Mouse (Mus musculus) stomach, postnatal 0 days (tissue): ENCODE data around the gene Ciz1. TPM values are rescaled to one million over a fixed set of nuclear protein-coding genes. Genes with fewer than 3 reads are reported as not detected.
A peak's percentile ranks its signal among the peaks of the same experiment; 100 is the strongest.

Experiments
- ATAC-seq: fragments of 200-750 bp; cut with Nextera tagmentation; 2 replicates; pipeline ENCODE4 v1.8.0; 2017; ENCODE audit not compliant: low FRiP score, low TSS enrichment
- DNase-seq: peaks from one replicate; pipeline ENCODE4 v3.0.0-alpha.2; 2016; ENCODE audit warnings: low spot score
- H3K27ac ChIP-seq: fragments of 300-500 bp; sonication (generic); replicated peaks from 2 replicates; pipeline ENCODE4 v1.5.1; 2014; ENCODE audit warnings: mild to moderate bottlenecking, control low read depth
- H3K27me3 ChIP-seq: fragments of 300-500 bp; sonication (generic); 2 replicates; pipeline ENCODE4 v1.6.1; 2014; ENCODE audit warnings: low read length; ENCODE audit not compliant: control insufficient read depth, insufficient read depth
- H3K36me3 ChIP-seq: fragments of 300-500 bp; sonication (generic); 2 replicates; pipeline ENCODE4 v1.6.1; 2014; ENCODE audit warnings: low read length, mixed read lengths; ENCODE audit not compliant: control insufficient read depth, insufficient read depth
- H3K4me1 ChIP-seq: fragments of 300-500 bp; sonication (generic); replicated peaks from 2 replicates; pipeline ENCODE4 v1.6.1; 2014; ENCODE audit warnings: antibody characterized with exemption; ENCODE audit not compliant: control insufficient read depth, insufficient read depth
- H3K4me2 ChIP-seq: fragments of 300-500 bp; sonication (generic); replicated peaks from 2 replicates; pipeline ENCODE4 v1.6.1; 2014; ENCODE audit warnings: low read depth, mild to moderate bottlenecking, control low read depth, moderate library complexity
- H3K4me3 ChIP-seq: fragments of 300-500 bp; sonication (generic); 2 replicates; pipeline ENCODE4 v1.5.1; 2014; ENCODE audit warnings: low read depth, low read length, control low read depth
- H3K9ac ChIP-seq: fragments of 300-500 bp; sonication (generic); 2 replicates; pipeline ENCODE4 v1.6.1; 2014; ENCODE audit warnings: mild to moderate bottlenecking, low read length, control low read depth, mixed read lengths
- H3K9me3 ChIP-seq: fragments of 300-500 bp; sonication (generic); 2 replicates; pipeline ENCODE4 v1.6.1; 2016; ENCODE audit warnings: low read length; ENCODE audit not compliant: control insufficient read depth
- CTCF ChIP-seq: IDR thresholded peaks from 2 replicates; pipeline ENCODE4 v1.5.1; 2016; ENCODE audit warnings: antibody characterized with exemption, low read depth, mild to moderate bottlenecking, moderate library complexity
- EP300 ChIP-seq: optimal IDR thresholded peaks from 2 replicates; pipeline ENCODE3; 2016; ENCODE audit warnings: antibody characterized with exemption
- WGBS: fragments of 180-500 bp; shearing (Covaris S2); extraction: QIAGEN DNeasy Blood & Tissue Kit; methylation state at CpG from one replicate; pipeline ENCODE4 v1.1.7; 2014; 5-methylcytosine and 5-hydroxymethylcytosine counted together
- polyA plus RNA-seq: library from polyadenylated mRNA; unstranded; fragments of >200 nt; fragmentation: Nextera tagmentation; extraction: Ambion mirVana; gene quantifications from 2 replicates; pipeline ENCODE4 v1.2.1, GENCODE M21; 2015

The Ciz1 gene
- polyA plus RNA-seq, 1 experiment from 2014 or later: 14.0 TPM

DNA sequence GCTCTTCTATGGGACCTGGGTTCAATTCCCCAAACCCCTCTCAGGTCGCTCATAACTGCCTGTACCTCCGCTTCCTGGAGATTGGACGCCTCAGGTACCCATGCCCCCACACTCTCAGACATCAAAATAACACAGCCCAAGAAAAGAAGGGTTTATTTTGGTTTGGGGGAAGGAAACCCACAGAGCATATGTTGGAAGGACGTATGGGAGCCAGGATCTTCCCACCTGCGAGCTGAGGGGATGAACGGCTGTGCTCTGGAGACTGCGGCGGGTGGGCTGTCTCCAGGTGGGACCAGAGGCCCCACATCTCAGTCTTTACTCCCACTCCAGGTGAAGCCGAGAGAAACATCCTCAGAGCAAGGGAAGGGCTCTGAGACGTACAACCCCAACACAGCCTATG, 24.8 kb downstream of the Ciz1 start:
- Histone ChIP-seq H3K9me3 (no peaks in the 10 kb centered on the region), H3K4me2 (no peak overlapping the region), H3K36me3 (peaks cover 35% of the 10 kb centered on the region), H3K27me3 (no peaks in the 10 kb centered on the region), H3K9ac (no peak overlapping the region), H3K4me1 (no peaks in the 10 kb centered on the region), H3K4me3 (no peak overlapping the region), H3K27ac (no peak overlapping the region)
- no peak for TF ChIP-seq EP300
- no peak for TF ChIP-seq CTCF
- DNase-seq (no peak), ATAC-seq (no peak)
- 94% methylated on average over 9 of the region's 10 CpGs for WGBS

DNA sequence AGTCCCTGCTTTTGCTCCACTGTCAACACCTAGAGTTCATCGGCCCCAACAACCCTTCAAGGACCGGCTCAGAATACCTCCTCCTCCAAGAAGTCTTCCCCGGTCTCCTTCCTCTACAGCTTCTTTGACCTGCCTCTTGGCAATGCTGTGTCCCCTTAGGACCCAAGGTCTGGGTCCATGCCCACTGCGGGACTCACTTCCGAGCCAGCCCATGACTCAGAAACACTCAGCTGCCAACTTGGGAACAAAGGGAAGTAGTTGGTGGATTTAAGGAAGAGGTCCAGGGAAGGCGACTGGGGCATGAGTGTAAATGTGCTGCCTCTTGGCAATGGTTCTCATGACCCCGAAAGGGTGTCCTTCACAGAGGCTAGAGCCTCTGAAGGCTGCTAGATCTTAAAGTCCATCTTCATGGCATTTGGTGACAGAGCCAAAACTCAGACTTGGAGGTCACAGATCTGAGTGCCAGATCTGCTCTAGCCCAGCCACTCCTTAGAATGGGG, 27.9 kb downstream of the Ciz1 start:
- peaks cover 27% of the 10 kb centered on the region for H3K36me3 ChIP-seq
- no peaks in the 10 kb centered on the region for H3K4me1 ChIP-seq
- DNase-seq (no peak), ATAC-seq (no peak)
- no peak overlapping the region for H3K4me3 ChIP-seq
- H3K9ac ChIP-seq: no peak overlapping the region
- H3K4me2 ChIP-seq: no peak overlapping the region
- H3K27ac ChIP-seq: no peak overlapping the region
- no peaks in the 10 kb centered on the region for H3K27me3 ChIP-seq
- no peak for TF ChIP-seq EP300
- 82% methylated on average over 7 of the region's 7 CpGs for WGBS
- no peaks in the 10 kb centered on the region for H3K9me3 ChIP-seq

DNA sequence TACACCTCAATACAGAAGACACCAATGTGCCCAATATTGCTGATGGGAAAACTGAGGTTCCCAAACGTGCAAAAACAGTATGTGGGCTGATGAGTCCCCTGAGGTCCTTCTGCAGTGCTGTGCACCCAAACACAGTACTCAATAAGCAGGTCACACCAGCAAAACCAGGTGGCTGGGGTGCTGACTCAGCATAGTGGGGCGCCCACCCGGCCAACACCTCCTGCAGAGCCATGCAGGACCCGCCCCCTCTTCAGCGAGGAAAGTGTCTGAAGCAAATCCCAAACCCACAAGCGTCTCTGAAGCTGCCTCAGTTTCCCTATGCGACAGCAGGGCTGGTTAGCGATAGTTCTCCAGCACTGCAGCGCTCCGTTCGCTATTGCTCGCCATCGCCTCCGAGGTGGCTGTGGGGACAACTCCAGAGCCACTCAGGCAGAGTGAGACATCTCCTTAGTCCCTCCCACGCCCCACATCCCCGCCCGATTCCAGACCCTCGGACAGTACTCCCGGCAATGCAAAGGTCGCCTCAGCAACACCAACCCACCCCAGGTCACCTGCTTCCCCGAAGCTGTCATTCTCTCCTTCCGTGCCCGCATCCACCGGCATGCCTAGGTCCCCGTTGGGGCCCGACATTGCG, 29.1 kb downstream of the Ciz1 start:
- Histone ChIP-seq H3K27me3 (no peaks in the 10 kb centered on the region), H3K36me3 (peaks cover 18% of the 10 kb centered on the region), H3K4me3 (peak overlapping the region; percentile 61), H3K9me3 (no peaks in the 10 kb centered on the region), H3K27ac (peak overlapping the region; percentile 50), H3K4me1 (no peaks in the 10 kb centered on the region), H3K9ac (peak overlapping the region; percentile 65), H3K4me2 (peak overlapping the region; percentile 96)
- WGBS: under 1% methylated on average over 27 of the region's 27 CpGs
- ATAC-seq (peak; percentile 52), DNase-seq (no peak)
- TF ChIP-seq EP300 (no peak), CTCF (no peak)

DNA sequence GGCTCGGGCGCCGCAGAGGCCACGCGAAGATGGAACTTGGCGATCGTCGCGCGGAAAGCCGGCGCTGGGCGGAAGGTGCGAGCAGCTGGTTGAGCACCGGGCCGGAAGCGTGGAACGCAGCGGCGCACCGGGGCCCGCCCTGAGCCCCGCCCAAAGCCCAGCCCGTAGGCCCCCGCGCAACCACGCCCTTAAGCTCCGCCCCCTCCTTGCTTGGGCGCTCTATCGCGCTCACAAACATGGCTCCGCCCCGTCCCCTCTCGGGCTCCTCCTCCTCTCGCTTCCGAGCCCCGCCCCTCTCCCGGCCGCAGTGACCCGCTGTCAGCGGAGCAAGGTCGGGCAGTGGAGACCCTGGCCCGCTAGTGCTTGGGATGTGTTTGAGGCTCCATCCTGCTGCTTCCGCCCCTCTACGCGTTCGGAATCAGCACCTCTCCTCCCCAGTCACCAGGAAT, 29.7 kb downstream of the Ciz1 start, which contains the start of gene 1110008P14Rik:
Gene 1110008P14Rik (minus strand): TSS at position 164 of the 449 bp plus-strand sequence.
- H3K9ac ChIP-seq: peak within 1 kb of the TSS; percentile 65
- H3K4me1 ChIP-seq: no peaks in the 10 kb centered on the region
- H3K4me3 ChIP-seq: peak within 1 kb of the TSS; percentile 61
- ATAC-seq: peak; percentile 94
- H3K27me3 ChIP-seq: no peaks in the 10 kb centered on the region
- 0% methylated on average over 35 of the region's 47 CpGs for WGBS
- H3K27ac ChIP-seq: peak within 1 kb of the TSS; percentile 50
- DNase-seq: peak; percentile 98
- H3K36me3 ChIP-seq: peaks cover 14% of the 10 kb centered on the region
- TF ChIP-seq CTCF: no peak
- no peak for TF ChIP-seq EP300
- peak within 1 kb of the TSS; percentile 96 for H3K4me2 ChIP-seq
- H3K9me3 ChIP-seq: no peaks in the 10 kb centered on the region

DNA sequence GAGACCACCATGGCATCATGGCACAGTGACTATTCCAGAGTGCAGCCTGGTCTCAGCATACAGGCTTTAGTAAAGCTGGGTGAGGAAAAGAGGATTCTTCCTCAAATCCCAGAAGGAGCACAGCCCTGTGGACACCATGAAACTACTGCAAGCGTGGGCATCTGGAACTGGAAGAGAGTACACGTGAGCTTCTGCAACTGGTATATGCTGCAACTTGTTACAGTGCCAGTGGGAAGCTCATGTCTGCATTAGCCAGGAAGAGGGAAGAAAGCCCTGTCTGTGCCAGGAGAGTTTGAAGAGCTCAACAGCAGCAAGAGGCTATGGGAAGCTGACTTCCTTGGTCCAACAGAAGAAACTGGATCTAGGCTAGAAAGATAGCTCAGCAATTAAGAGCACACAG, 30.6 kb downstream of the Ciz1 start:
- H3K4me2 ChIP-seq: no peak overlapping the region
- ATAC-seq (no peak), DNase-seq (no peak)
- WGBS: 74% methylated on average over 2 of the region's 2 CpGs
- no peak overlapping the region for H3K27ac ChIP-seq
- no peaks in the 10 kb centered on the region for H3K9me3 ChIP-seq
- H3K4me1 ChIP-seq: no peaks in the 10 kb centered on the region
- H3K9ac ChIP-seq: no peak overlapping the region
- H3K27me3 ChIP-seq: no peaks in the 10 kb centered on the region
- peaks cover 14% of the 10 kb centered on the region for H3K36me3 ChIP-seq
- no peak for TF ChIP-seq EP300
- no peak for TF ChIP-seq CTCF
- no peak overlapping the region for H3K4me3 ChIP-seq
